Mouse (Mus musculus): ENCODE data around the gene Ngly1.

GRCm38 (mm10) chr14:16292371-16292770 is 43.3 kb downstream of the Ngly1 start:
- TF ChIP-seq CTCF (IDR thresholded peaks at IDR 0.05; ENCODE audit: borderline replicate concordance, insufficient read depth, low read depth, low read length) (no peak), POLR2A (IDR thresholded peaks at IDR 0.05; ENCODE audit: borderline replicate concordance, insufficient read depth, low read length) (no peak)
